Mouse (Mus musculus) lung, embryonic 14.5 days (tissue): ENCODE data around the gene Phactr2. TPM values are rescaled to one million over a fixed set of nuclear protein-coding genes. Genes with fewer than 3 reads are reported as not detected.
A peak's percentile ranks its signal among the peaks of the same experiment; 100 is the strongest.
"Not testable (repeated sequence)": the region's sequence is repeated elsewhere in the genome, so short reads cannot be mapped to it uniquely, and the experiment has no call there.

Source experiments
- ATAC-seq: fragments of 200-750 bp; cut with Nextera tagmentation; 2 replicates; pipeline ENCODE4 v1.8.0; 2017; ENCODE audit warnings: mild to moderate bottlenecking, moderate TSS enrichment, moderate library complexity; ENCODE audit not compliant: insufficient read depth
- DNase-seq: peaks from one replicate; pipeline ENCODE4 v3.0.0-alpha.2; 2015
- H3K27ac ChIP-seq: fragments of 300-500 bp; sonication (generic); 2 replicates; pipeline ENCODE4 v1.5.1; 2014; ENCODE audit warnings: low read depth, mild to moderate bottlenecking, moderate library complexity
- H3K27me3 ChIP-seq: fragments of 300-500 bp; sonication (generic); 2 replicates; pipeline ENCODE4 v1.6.1; 2014; ENCODE audit warnings: low read length, control low read depth; ENCODE audit not compliant: insufficient read depth
- H3K36me3 ChIP-seq: fragments of 300-500 bp; sonication (generic); 2 replicates; pipeline ENCODE4 v1.6.1; 2014; ENCODE audit warnings: control low read depth; ENCODE audit not compliant: insufficient read depth
- H3K4me1 ChIP-seq: fragments of 300-500 bp; sonication (generic); 2 replicates; pipeline ENCODE4 v1.6.1; 2014; ENCODE audit warnings: antibody characterized with exemption, control low read depth; ENCODE audit not compliant: insufficient read depth
- H3K4me2 ChIP-seq: fragments of 300-500 bp; sonication (generic); 2 replicates; pipeline ENCODE4 v1.6.1; 2014; ENCODE audit warnings: mild to moderate bottlenecking
- H3K4me3 ChIP-seq: fragments of 300-500 bp; sonication (generic); 2 replicates; pipeline ENCODE4 v1.5.1; 2014; ENCODE audit warnings: low read depth, low read length
- H3K9ac ChIP-seq: fragments of 300-500 bp; sonication (generic); 2 replicates; pipeline ENCODE4 v1.6.1; 2014
- H3K9me3 ChIP-seq: fragments of 300-500 bp; sonication (generic); 2 replicates; pipeline ENCODE4 v1.6.1; 2016; ENCODE audit warnings: low read depth, low read length, control low read depth
- CTCF ChIP-seq: IDR thresholded peaks from 2 replicates; pipeline ENCODE4 v1.5.1; 2016; ENCODE audit warnings: antibody characterized with exemption, low read depth
- WGBS: fragments of 180-500 bp; shearing (Covaris S2); extraction: QIAGEN DNeasy Blood & Tissue Kit; methylation state at CpG from one replicate; pipeline ENCODE4 v1.1.7; 2014; 5-methylcytosine and 5-hydroxymethylcytosine counted together
- polyA plus RNA-seq: library from polyadenylated mRNA; unstranded; fragments of >200 nt; fragmentation: Nextera tagmentation; extraction: Ambion mirVana; gene quantifications from 2 replicates; pipeline ENCODE4 v1.2.1, GENCODE M21; 2014

The Phactr2 gene
- polyA plus RNA-seq, 1 experiment from 2014 or later, result 40.7 TPM

DNA sequence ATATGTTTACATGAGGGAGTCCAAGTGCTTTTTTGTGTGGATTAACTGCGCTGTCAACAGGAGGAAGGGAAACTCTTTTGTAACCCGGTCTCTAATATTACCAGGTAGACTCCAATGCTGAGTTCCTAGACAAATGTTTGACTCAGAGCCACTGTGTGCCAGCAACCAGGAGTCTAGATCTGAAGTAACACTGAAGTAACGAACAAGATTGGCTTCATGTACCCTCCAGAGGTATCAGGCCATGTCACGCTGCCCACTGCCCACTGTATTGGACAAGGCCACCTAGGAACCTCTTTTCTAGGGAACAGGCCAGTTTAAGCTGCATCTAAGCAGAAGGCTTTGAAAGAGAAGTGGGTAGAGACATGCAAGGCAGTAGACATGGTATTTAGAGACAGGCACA lies 265.2 kb downstream of the Phactr2 start:
- DNase-seq, result no peak
- H3K36me3 ChIP-seq, result 0 out of 2 replicates have a peak, but pooled peaks cover 1% of the 10 kb centered on the region
- 73% methylated on average over 4 of the region's 4 CpGs for WGBS
- peak overlapping the region; percentile 61; the same call in 1 of the 2 replicates for H3K27ac ChIP-seq
- TF ChIP-seq CTCF, result no peak
- H3K27me3 ChIP-seq, result no peaks in the 10 kb centered on the region
- no peak overlapping the region for H3K9ac ChIP-seq
- peaks cover 25% of the 10 kb centered on the region for H3K4me1 ChIP-seq
- H3K9me3 ChIP-seq, result no peaks in the 10 kb centered on the region
- no peak overlapping the region for H3K4me3 ChIP-seq
- no peak overlapping the region for H3K4me2 ChIP-seq
- ATAC-seq, result no peak

DNA sequence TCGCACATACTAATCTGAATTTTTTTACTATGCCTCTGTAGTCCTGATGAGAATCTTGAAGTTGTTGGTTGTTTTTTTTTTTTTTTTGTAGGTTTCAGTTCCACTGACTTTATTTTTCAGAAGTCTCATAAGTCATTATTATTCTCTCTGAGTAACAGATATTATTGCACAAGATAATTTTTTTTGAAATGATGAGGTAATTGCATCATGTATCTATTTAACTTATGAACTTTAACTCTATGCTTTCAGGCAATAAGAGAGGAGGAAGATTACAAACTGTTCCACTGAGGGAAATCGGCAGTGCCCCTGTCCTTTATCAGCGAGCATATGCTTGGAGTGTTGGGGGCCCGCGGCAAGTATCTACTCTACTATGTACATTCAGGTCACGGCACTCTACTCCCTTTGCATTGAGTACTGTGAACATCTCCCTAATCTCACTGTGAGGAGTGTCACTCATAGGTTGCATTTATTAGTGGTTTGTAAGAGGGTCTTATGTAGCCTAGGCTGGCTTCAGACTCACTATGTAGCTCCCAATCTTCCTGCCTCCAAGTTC lies 272.4 kb downstream of the Phactr2 start:
- Histone ChIP-seq H3K4me1 (no peaks in the 10 kb centered on the region), H3K4me2 (no peak overlapping the region), H3K27me3 (no peaks in the 10 kb centered on the region), H3K36me3 (no peaks in the 10 kb centered on the region), H3K9me3 (no peaks in the 10 kb centered on the region), H3K4me3 (no peak overlapping the region), H3K9ac (no peak overlapping the region), H3K27ac (no peak overlapping the region)
- TF ChIP-seq CTCF, result no peak
- 80% methylated on average over 6 of the region's 6 CpGs for whole genome bisulfite sequencing
- no peak for DNase-seq
- ATAC-seq, result no peak

DNA sequence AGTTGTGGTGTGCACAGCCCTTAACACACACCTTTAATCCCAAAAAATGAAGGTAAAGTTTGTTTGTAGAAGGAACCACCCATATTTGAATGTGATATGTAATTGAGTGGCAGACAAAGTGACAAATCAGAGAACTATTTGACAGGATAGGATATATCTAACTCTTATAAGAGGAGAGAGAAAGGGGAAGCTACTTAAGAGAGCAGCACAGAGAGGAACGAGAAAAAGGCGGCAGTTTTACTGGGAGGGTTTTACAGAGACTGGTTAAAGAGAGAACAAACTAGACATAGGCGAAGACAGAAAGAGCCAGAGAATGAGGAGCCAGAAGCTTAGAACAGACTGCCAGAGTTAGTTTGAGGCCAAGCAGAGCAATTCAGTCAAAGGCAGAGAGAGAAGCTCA lies 273.4 kb downstream of the Phactr2 start:
- no peaks in the 10 kb centered on the region for H3K36me3 ChIP-seq
- ATAC-seq, result no peak
- 91% methylated on average over 3 of the region's 3 CpGs for WGBS
- DNase-seq, result no peak
- no peak overlapping the region for H3K4me3 ChIP-seq
- H3K4me1 ChIP-seq, result no peaks in the 10 kb centered on the region
- no peak overlapping the region for H3K9ac ChIP-seq
- no peaks in the 10 kb centered on the region for H3K9me3 ChIP-seq
- H3K4me2 ChIP-seq, result no peak overlapping the region
- no peak for TF ChIP-seq CTCF
- H3K27me3 ChIP-seq, result no peaks in the 10 kb centered on the region
- no peak overlapping the region for H3K27ac ChIP-seq

DNA sequence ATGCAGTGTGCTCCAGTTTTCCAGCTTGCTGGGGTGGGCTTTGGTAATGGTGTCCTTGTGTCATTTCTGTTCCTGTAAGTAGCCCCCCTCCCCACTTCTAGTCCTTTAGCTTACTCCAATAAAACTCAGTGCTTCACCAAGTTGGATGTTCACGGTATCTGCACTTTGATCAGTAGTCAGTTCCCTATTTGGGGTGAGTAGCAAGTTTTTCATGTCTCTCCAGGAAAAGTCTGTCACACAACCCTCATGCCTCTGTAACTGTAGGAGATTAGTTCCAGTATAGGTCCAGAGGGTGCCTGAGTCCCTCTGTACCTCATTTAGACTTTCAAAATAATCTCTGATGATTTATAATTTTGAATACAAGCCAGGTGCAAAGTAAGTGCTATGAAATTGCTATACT lies 275.0 kb downstream of the Phactr2 start:
- no peak for TF ChIP-seq CTCF

DNA sequence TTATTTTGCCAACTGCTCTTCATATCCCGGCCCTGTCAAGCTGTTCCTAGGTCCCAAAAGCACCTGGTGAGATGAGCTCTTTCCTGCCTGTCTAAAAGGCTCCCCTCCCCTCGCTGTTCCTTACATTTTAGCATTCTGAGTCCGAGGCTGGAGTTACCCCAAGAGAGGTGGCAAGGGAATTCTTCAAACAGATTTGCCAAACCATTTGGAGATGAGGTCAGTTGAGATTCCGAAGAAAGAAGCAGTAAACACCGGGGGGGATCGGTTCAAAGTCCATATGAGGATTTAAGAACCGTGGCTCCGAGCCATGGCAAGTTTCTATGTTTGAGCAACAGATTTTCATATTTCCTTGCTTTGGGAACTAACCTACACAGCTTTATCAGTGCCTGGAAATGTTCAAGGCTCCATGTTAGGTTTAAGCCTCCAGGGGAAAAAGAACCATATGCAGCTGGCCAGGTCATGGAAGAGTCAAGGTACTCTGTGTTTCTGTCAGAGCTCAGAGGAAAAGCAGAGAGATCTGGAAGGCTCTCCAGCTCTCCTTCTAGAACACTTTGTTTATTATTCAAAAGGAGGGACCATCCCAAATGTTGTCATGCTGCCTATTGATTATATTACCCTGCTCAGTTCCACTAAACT lies 277.2 kb downstream of the Phactr2 start:
- peaks cover 4% of the 10 kb centered on the region; the same call in 1 of the 2 replicates for H3K4me1 ChIP-seq
- H3K27me3 ChIP-seq, result no peaks in the 10 kb centered on the region
- no peak overlapping the region for H3K9ac ChIP-seq
- ATAC-seq (no peak), DNase-seq (no peak)
- H3K36me3 ChIP-seq, result no peaks in the 10 kb centered on the region
- no peak overlapping the region for H3K4me3 ChIP-seq
- 66% methylated on average over 8 of the region's 8 CpGs for WGBS
- no peak for TF ChIP-seq CTCF
- no peak overlapping the region for H3K4me2 ChIP-seq
- H3K27ac ChIP-seq, result no peak overlapping the region
- H3K9me3 ChIP-seq, result no peaks in the 10 kb centered on the region

More for the DNA sequence above, 275.0 kb downstream of the Phactr2 start:
- no peak for DNase-seq
- Histone ChIP-seq H3K27ac (no peak overlapping the region), H3K9ac (no peak overlapping the region), H3K4me2 (no peak overlapping the region), H3K4me1 (no peaks in the 10 kb centered on the region), H3K4me3 (no peak overlapping the region), H3K36me3 (no peaks in the 10 kb centered on the region), H3K9me3 (no peaks in the 10 kb centered on the region), H3K27me3 (no peaks in the 10 kb centered on the region)
- no peak for ATAC-seq
- WGBS, result 84% methylated on average over 1 of the region's 1 CpGs

DNA sequence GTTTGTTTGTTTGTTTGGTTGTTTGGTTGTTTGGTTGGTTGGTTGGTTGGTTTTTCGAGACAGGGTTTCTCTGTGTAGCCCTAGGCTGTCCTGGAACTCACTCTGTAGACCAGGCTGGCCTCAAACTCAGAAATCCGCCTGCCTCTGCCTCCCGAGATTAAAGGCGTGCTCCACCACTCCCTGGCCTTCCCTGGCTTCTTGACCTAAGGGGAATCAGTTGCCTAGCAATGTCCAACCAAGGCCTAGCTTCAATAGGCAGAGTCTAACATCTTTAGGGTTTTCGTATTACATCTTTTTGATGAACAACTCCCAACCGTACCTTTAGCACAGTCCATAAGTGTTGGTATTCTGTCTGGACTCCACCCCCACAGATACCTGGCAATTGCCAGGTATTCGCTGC lies 280.7 kb downstream of the Phactr2 start:
- not testable (repeated sequence) for ATAC-seq
- WGBS, result 87% methylated on average over 7 of the region's 7 CpGs

DNA sequence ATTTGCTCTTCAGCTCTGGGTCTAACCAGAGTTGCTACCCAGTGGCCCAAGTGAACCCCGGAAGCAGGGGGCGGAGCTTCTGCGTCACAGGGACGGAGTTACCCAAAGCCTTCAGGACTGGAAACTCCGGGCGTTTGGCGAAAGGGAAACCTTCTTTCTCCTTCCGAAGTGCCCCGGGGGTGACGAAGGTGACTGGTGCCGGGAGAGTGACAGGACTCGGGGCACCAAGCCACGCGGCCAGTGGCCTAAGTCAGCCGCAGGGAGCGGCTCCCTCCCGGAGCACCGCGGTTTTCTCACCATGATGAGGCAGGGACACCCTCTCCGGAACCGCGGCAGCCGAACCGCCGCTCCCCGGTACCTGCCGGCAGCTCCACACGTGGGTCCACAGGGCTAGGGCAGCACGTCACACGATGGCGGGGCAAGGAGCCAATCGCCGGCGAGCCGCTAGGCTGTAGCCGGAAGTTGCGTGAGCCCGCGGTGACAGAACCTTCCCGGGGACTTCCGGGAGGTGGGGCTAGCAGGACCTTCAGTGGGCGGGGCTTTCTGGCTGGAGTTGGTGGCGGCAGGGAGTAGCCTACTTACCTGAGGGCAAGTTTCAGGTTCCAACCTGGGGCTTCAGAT lies 281.4 kb downstream of the Phactr2 start, which contains the start of gene Ltv1:
Ltv1 (minus strand) TSS at position 438 of the 621 bp plus-strand sequence.
- peak within 1 kb of the TSS; percentile 68 for H3K9ac ChIP-seq
- no peaks in the 10 kb centered on the region for H3K27me3 ChIP-seq
- under 1% methylated on average over 43 of the region's 43 CpGs for WGBS
- peaks cover 21% of the 10 kb centered on the region for H3K36me3 ChIP-seq
- DNase-seq (peak; percentile 99), ATAC-seq (peak; percentile 99)
- no peak for TF ChIP-seq CTCF
- H3K27ac ChIP-seq, result peak within 1 kb of the TSS; percentile 80
- peak within 1 kb of the TSS; percentile 78 for H3K4me2 ChIP-seq
- peaks cover 6% of the 10 kb centered on the region; the same call in 1 of the 2 replicates for H3K4me1 ChIP-seq
- peak within 1 kb of the TSS; percentile 77 for H3K4me3 ChIP-seq
- H3K9me3 ChIP-seq, result no peaks in the 10 kb centered on the region

More for the DNA sequence above, 280.7 kb downstream of the Phactr2 start:
- not testable (repeated sequence) for H3K4me1 ChIP-seq, H3K27ac ChIP-seq, H3K9ac ChIP-seq, H3K9me3 ChIP-seq, DNase-seq, H3K27me3 ChIP-seq
- Histone ChIP-seq H3K4me3 (peak overlapping the region; percentile 77; the same call in 1 of the 2 replicates), H3K36me3 (peaks cover 20% of the 10 kb centered on the region), H3K4me2 (peak overlapping the region; percentile 78)
